Mouse (Mus musculus) heart, postnatal 0 days (tissue): ENCODE results near the gene Hsh2d.

ENCODE experiments used
- CTCF ChIP-seq: IDR thresholded peaks from 2 replicates; pipeline ENCODE4 v1.5.1; 2016; ENCODE audit warnings: antibody characterized with exemption, control low read depth, low read depth
- EP300 ChIP-seq: IDR thresholded peaks from 2 replicates; pipeline ENCODE4 v1.6.1; 2016; ENCODE audit warnings: antibody characterized with exemption, low read depth

DNA sequence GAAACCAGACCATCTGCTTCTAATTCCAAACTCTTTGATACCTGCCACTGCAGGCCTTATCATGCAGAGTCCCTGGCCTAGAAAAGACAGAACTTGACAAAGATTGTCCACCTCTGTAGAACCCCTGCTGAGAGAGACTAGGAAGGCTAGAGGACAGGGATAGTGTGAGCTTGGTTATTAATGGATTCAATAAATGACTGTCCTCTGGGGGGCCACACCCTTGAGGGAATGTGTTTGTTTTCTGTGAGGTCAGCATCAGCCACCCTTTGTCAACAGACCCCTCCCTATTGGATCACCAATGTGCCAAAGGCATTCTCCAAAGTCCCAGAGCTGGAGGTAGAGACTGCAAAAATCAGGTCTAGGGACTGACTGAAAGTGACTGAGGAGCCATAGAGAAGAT, 2.6 kb downstream of the Hsh2d start:
- TF ChIP-seq EP300 (no peak), CTCF (no peak)
